Mouse (Mus musculus): ENCODE data around the gene Sars.

Gene Sars

DNA sequence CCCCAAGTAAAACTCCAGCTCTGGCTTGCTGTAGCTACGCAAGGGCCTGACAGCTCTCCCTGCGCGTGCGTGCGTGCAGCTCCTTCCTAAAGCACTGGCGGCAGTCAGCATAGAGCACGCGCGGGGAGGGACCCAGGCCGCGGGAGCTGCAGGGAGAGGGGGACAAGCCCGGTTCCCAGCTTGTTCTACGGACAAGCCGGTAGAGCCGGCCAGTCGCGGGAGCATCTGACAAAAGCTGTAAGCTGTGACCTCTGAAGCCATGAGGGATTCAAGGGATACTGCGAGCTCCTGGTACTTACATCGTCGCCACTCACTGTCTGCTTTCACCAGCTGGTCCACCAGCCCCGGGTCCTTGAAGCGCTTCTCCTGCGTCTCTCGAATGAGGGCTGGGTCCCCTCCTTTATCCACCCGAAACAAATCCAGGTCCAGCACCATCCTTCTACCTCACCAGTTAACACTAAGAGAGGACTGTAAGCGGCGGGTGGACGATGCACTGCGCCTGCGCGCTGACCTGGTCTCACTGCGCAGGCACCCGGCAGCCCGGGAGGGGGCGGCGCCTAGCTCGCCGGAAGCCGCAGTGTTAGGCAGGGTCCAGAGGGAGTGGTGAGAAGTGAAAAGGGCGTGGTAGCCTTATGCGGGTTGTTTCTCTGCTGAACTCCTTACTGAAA, at the start of gene Sars:
Gene Sars, minus strand, starts transcription at position 512 of the 668 bp plus-strand sequence.
- DNase-seq (ENCODE audit: low read depth in 2 of 2, low spot score in 2 of 2): peak; percentile 72 to 77

DNA sequence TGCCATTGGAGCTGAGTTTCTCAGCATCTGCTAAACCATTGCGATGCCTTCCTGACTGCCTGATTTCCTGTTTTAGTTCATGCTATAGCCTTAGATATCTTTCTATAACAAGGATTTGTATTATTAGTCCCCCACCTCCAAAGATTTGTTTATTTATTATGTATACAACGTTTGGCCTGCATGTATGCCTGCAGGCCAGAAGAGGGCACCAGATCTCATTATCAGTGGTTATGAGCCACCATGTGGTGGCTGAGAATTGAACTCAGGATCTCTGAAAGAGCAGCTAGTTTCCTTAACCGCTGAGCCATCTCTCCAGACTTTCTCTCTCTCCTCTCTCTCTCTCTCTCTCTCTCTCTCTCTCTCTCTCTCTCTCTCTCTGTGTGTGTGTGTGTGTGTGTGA, 45.0 kb upstream of the Sars start:
- DNase-seq (ENCODE audit: low read depth in 2 of 2, low spot score in 2 of 2): no peak

DNA sequence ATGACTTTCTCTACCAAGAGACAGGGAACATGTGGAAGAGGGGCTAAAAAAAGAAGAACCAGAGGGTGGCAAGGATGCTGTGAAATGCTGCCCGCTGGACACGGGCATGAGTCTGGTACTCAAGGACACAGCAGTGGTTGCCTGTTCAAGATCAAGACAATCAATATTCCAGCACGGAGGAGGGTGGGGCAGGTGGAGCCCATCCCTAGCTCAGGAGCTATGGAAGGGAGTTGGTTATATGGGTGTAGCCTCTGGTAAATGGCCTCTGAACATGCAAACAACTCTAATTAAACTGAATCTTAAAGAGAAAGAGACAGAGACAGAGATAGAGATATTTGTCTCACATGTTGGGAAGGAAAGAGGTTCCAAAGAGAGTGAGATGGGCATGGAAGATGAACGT, 39.7 kb upstream of the Sars start:
- DNase-seq (ENCODE audit: low read depth in 2 of 2, low spot score in 2 of 2): no peak

DNA sequence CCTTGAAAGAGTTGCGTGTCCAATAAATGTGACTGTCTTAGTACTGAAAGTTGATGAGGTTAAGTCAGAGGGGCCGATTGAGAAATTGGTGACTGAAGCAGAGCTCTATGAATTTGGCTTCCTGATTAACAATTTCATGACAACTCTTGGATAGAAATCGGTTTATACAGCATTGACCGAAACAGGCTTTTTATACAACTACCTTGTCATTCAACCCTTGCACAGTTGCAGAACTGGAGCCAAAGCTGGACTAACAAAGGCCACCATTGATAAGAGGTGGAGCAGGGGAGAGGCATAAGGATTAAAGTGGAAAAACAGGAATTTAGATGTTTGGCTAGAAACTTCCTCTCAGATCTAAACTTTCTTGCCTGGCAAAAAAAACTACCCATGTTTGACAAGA, 33.8 kb upstream of the Sars start:
- no peak for DNase-seq (ENCODE audit: low read depth in 2 of 2, low spot score in 2 of 2)

DNA sequence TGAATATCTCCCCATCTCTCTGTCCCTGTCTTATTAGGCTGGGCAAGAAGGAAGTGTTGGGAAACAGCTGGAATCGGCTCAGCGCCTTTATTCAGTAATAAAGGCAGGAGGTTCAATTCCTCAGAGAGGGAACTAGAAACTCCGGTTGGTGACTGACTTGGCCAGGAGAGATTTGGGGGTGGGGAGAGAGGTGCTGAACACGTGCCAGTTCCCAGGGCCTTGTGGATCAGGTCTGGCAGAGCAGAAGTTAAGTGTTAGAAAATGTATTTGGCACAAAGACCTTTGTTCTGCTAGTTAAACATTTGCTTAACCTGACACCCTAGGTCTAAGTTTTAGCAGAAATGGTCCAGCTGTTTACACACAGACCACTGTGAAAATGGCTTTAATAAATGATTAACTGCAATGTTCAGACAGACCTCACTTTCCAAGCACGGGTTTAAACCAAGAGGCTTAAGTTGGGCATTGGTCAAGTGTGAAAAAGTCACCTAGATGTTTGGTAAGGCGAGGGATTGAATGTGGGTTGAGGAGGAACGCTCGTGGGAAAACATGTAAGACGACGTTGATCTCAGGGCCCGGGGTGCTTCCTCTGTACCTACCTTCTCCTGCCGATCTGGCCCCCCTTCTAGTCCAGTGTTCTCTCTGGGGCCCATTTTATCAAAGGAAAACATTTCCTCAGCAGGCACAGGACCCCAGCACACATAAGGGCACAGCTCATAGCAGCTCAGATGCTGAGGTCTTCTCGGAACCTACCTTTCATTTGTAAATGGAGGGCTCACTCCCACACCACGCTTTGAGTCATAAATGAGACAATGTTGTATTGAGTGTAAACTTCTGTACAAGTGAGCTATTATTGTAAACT, 32.0 kb upstream of the Sars start:
- no peak for DNase-seq (ENCODE audit: low read depth in 2 of 2, low spot score in 2 of 2)

DNA sequence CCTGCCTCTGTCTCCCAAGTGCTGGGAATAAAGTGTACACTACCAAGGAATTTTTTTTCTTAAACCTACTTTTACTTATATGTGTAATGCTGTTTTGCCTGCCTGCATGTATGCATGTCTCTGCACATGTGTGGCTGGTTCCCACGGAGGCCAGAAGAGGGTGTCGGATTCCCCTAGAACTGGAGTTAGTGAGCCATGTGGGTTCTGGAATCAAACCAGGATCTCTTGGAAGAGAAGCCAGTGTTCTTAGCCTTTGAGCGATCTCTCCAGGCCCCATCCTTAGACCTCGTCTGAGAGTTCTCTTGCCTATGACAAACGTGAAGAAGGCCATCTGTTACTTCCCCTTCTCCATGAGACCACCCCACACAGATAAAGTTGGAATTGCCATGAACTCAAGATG, 30.5 kb upstream of the Sars start:
- no peak for DNase-seq (ENCODE audit: low read depth in 2 of 2, low spot score in 2 of 2)

DNA sequence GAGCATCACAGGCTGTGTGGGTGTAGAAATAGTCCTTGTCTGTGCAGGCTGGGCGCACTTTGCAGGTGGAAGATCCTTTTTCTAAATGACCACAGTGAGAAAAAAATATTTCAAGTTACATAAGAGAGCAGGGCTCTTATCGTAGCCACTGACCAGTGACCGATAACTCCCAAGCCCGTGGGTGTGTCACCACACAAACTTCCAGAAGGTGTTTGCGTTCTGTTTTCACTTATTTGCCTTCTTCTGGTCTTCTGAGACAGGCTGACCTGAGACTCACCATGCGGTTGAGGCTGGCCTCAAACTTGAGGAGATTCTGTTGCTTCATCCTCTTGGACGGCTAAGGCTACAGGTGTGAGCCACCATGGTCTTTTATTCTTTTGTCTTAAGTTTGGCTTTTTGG, 30.0 kb upstream of the Sars start:
- no peak for DNase-seq (ENCODE audit: low read depth in 2 of 2, low spot score in 2 of 2)

- DNase-seq (ENCODE audit: low read depth in 2 of 2, low spot score in 2 of 2): no peak
Observed at GRCm38 (mm10) chr3:108467760-108468159, 22.8 kb upstream of the Sars start.

DNA sequence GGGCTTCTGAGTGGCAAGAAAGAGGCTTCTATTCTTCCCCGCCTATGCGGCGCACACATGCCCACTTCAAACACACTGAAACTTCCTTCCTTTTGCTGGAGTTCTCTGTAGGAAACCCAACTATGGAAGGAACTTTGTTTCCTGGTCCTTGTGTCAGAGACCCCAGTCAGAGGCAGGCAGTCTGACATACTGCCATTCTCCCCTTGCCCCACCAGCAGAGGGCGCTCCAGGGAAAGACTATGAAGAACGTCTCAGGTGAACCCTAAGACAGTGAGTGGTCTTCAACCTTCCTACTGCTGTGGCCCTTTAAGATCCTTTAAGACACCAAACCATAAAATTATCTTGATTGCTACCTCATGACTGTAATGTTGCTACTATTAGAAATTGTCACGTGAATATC, 21.4 kb upstream of the Sars start:
- DNase-seq (ENCODE audit: low read depth in 2 of 2, low spot score in 2 of 2): peak; percentile 39 to 53

GRCm38 (mm10) chr3:108458866-108459265, 13.9 kb upstream of the Sars start:
- peak; percentile 44 to 57 for DNase-seq (ENCODE audit: low read depth in 2 of 2, low spot score in 2 of 2)

DNA sequence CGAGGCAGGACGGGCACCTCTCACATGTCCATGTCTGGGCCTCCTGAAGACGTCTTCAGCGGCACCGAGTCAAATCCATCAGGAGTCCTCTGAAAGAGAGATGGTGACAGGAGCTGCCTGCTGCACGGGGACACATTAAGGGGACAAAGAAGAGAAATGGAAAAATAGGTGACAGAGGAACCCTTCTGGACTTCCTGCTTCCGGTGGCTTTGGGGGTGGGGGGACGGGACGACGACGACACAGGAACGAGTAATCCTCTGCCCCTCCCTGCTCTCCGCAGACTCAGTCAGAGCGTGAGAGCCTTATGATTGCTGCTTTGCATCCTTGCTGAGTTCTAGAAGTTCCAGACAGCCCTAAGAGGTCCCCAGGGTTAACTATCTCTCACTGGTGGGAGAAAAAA, 13.4 kb upstream of the Sars start:
- DNase-seq (ENCODE audit: low read depth in 2 of 2, low spot score in 2 of 2): no peak

GRCm38 (mm10) chr3:108454172-108454571, 9.2 kb upstream of the Sars start:
- DNase-seq (ENCODE audit: low read depth in 2 of 2, low spot score in 2 of 2): no peak

DNA sequence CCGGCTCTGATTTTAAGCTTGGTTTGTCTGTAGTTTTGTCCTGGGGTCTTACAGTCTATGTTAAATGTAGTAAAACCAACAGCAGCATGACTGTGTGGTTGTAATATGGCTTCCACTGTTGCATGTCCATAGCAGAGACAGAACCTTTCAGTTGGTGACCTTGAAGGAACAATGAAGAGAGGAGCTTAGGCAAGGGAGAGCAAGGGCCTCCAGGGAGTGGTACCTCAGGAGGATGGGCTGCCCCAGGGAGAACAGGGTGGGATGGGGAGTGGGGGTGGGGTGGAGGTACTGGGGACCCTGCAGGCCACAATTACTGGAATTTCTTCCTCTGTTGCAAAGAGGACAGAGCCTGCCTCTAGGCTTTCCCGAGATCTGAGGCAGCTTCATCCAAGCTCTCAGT, 7.0 kb upstream of the Sars start:
- no peak for DNase-seq (ENCODE audit: low read depth in 2 of 2, low spot score in 2 of 2)

GRCm38 (mm10) chr3:108445366-108445705, 327 bp upstream of the Sars start:
- no peak for DNase-seq (ENCODE audit: low read depth in 2 of 2, low spot score in 2 of 2)

DNA sequence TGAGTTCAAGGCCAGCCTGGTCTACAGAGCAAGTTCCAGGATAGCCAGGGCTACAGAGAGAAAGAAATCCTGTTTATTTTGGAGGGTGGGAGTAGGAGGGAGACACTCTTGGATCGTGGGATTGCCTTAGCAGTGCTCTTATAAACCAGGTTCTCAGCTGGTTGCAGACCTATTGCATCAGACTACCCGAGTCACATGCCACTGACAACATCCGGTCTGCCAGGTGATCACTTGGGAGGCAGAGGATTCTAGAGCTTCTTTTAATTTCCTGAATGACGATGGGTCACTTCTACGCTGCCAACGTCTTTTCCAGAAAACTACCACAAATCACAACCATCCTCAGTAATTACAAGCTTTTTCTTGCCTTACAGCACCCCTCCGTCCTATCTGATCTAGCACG, 980 bp downstream of the Sars start:
- peak; percentile 25 to 38 for DNase-seq (ENCODE audit: low read depth in 2 of 2, low spot score in 2 of 2)

DNA sequence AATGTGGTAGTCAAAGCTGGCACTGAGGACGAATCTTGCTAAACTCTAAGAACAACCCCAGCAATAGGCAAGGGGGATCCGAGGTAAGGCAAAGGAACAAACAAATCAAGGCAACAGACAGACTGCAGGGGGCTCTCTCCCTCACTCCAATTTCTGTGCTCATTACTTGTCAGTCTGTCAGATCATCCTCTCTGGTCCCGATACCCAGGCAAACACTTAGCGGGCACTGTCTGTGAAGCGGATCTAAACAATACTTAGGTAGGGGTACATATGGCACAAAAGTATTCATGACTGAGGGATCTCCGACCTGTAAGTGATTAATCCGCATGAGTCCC, 8.7 kb downstream of the Sars start:
- DNase-seq (ENCODE audit: low read depth in 2 of 2, low spot score in 2 of 2): no peak

DNA sequence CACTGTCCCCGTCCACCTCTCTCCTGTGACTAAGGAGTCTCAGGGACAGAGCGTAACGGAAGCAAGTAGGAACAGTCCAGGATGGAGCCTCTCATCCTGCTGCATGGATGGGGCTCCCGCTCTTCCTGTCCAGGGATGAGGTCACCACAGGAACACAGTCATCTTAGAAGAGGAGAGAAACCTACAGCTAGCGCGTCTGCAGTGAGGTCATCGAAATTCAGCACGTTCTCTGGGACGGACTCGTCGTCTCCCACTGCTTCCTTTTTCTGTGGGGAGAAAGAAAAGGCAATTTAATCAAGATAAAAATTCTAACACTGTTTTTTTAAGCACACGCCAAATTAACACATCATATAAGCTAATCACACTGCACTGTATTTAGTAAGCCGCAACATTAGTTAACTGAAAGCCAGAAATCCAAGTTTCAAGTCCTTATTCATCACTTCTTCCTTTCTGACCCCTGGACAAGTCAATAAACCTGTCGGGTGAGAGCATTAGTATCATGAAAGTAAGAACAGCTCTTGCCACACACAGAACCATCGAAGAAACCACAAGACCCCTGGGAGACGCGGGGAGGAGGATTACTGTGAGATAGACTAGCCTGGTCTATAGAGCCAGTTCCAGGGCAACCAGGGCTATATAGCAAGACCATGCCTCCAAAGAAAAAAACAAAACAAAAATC, 9.2 kb downstream of the Sars start:
- DNase-seq (ENCODE audit: low read depth in 2 of 2, low spot score in 2 of 2): no peak

- DNase-seq (ENCODE audit: low read depth in 2 of 2, low spot score in 2 of 2): no peak
Observed at GRCm38 (mm10) chr3:108433881-108434495, 11.0 kb downstream of the Sars start.

DNA sequence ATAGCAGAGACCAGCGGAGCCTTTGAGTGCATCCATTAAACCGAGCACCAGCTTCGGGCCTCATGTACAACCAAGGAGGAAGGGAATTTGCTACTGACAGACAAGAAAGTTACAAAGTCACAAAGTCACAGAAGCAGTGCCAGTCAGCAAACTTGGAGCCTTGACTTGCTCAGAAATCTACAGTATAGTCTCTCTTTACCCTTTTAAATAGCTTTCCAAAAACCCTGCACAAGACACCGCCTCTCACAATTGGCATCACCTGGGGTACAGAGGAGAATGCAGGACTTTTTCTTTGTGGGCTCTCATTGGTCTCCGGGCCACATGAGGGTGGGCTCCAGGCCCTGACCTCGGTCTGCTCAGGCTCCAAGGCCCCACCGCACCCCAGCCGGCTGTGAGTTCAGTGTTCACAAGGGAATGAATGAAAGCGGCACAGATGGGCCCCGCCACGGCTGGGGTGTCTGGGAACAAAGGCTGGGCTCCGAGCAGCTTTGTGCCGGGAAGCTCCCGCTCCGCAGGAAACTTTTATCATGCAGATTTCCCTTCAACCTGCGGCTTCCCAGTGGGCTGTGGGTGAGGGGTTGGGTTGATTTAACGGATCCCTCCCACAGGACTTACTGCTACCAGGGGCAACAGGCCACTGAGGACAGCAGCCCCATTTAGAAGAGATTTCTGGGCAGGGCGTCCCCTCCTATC, 11.7 kb downstream of the Sars start:
- no peak for DNase-seq (ENCODE audit: low read depth in 2 of 2, low spot score in 2 of 2)

GRCm38 (mm10) chr3:108432542-108433187, 12.3 kb downstream of the Sars start:
- no peak for DNase-seq (ENCODE audit: low read depth in 2 of 2, low spot score in 2 of 2)

DNA sequence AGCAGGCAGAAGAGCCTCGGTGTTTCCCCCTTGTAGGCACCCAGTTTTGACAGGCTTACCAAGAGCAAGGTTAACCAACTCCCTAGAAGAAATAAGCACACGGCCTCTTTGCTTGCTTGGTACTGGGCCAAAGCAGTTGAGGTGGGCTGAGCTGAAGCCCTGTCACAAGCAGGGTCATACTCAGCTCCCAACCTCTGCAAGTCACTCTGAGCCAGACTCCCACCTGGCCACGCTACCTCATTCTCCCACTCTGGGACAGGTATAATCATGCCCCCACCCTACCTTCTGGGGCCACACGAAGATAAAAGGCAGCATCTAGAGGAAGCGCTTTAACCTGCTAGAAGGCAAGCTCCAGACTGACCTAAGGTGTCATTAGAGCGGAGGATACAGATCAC, 19.4 kb downstream of the Sars start:
- no peak for DNase-seq (ENCODE audit: low read depth in 2 of 2, low spot score in 2 of 2)

Data from CD8-positive naive resting alpha-beta T cell, adult 2 months (primary cell).